In the genomic region with DNA sequence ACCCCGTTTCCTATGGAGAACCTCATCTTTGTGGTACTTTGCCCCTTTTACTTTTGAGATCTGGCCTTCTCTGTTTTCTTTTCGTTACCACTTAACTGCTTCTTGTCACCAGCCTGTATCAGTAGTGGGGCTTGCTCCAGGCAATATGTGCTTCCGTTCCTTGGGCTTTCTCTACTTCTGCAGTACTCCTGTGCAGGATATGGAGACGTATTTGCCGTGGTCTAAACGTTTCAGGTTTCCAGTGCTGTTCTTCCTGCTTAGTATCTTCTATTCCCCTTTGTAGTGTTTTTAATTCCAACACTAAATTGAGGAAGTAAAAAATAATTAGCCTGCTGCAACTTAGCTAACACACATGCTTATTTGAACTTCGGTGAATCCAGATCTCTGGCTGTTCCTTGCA, we compare ENCODE assay signal across 29 mouse cellular contexts. TPM values are rescaled to one million over a fixed set of nuclear protein-coding genes. Genes with fewer than 3 reads are reported as not detected.
A peak's percentile ranks its signal among the peaks of the same experiment; 100 is the strongest.
DNase-seq lines count a peak whose midpoint lies in the region; ATAC-seq lines count a peak whose summit lies in the region.
"Had no signal": no experiment of that assay in that cellular context is flagged by ENCODE, and none has a peak within 500 bp of the region (broad histone marks: within the 10 kb centered on the region; RNA-seq: fewer than 3 reads in every experiment).

No protein-coding gene starts in this region.

- H3K27ac ChIP-seq in heart, embryonic 10.5 days = peak overlapping the region; percentile 36; the same call in 1 of the 2 replicates
- H3K27ac ChIP-seq in heart, embryonic 16.5 days (ENCODE audit: low read length) = peak overlapping the region; percentile 40
- H3K27ac ChIP-seq in macrophage = peak overlapping the region; percentile 81
- H3K27ac ChIP-seq: gastrocnemius, adult 2 months; hindbrain, embryonic 10.5 days; hindbrain, embryonic 15.5 days; limb, embryonic 12.5 days; liver, embryonic 15.5 days; midbrain, embryonic 13.5 days; neural tube, embryonic 13.5 days had no signal

- H3K9me3 ChIP-seq in heart, embryonic 10.5 days = no peaks in the 10 kb centered on the region
- no peaks in the 10 kb centered on the region for H3K9me3 ChIP-seq in heart, embryonic 16.5 days (replicated peaks; ENCODE audit: control insufficient read depth, low read length)
- H3K9me3 ChIP-seq: G1E; hindbrain, embryonic 10.5 days; hindbrain, embryonic 15.5 days; limb, embryonic 12.5 days; liver, embryonic 15.5 days; midbrain, embryonic 13.5 days; neural tube, embryonic 13.5 days had no signal

- H3K79me2 ChIP-seq in macrophage (ENCODE audit: inconsistent target) = peaks cover 100% of the 10 kb centered on the region

- ATAC-seq in heart, embryonic 16.5 days (replicated peaks; ENCODE audit: extremely low read depth, insufficient read depth, low FRiP score) = no peak
- ATAC-seq: forebrain, embryonic 16.5 days; inflammation-experienced regulatory T-cells, adult 6 months; midbrain, embryonic 13.5 days had no signal

- H3K36me3 ChIP-seq in heart, embryonic 10.5 days = no peaks in the 10 kb centered on the region
- H3K36me3 ChIP-seq in heart, embryonic 16.5 days (ENCODE audit: control insufficient read depth, insufficient read depth) = no peaks in the 10 kb centered on the region
- no peaks in the 10 kb centered on the region; the same call in 1 of the 2 replicates for H3K36me3 ChIP-seq in macrophage (ENCODE audit: inconsistent target)
- H3K36me3 ChIP-seq: G1E; hindbrain, embryonic 10.5 days; hindbrain, embryonic 15.5 days; limb, embryonic 12.5 days; liver, embryonic 15.5 days; midbrain, embryonic 13.5 days; neural tube, embryonic 13.5 days had no signal

- H3K4me2 ChIP-seq in heart, embryonic 16.5 days (ENCODE audit: low read depth, low read length) = no peak overlapping the region
- H3K4me2 ChIP-seq: hindbrain, embryonic 15.5 days; limb, embryonic 12.5 days; liver, embryonic 15.5 days; lung, embryonic 14.5 days; midbrain, embryonic 13.5 days; neural tube, embryonic 13.5 days had no signal

- intact Hi-C loops in heart, postnatal 25 days (cut with DNase I) = no loop called here

- no peaks in the 10 kb centered on the region for H3K27me3 ChIP-seq in heart, embryonic 10.5 days (ENCODE audit: insufficient read depth, poor library complexity, severe bottlenecking)
- no peaks in the 10 kb centered on the region for H3K27me3 ChIP-seq in heart, embryonic 16.5 days (ENCODE audit: control insufficient read depth, insufficient read depth, low read length)
- H3K27me3 ChIP-seq: hindbrain, embryonic 15.5 days; limb, embryonic 12.5 days; liver, embryonic 15.5 days; midbrain, embryonic 13.5 days; neural tube, embryonic 13.5 days had no signal

- no peak overlapping the region for H3K4me3 ChIP-seq in heart, embryonic 10.5 days
- H3K4me3 ChIP-seq in heart, embryonic 16.5 days (ENCODE audit: low read length) = no peak overlapping the region
- no peak overlapping the region for H3K4me3 ChIP-seq in macrophage (ENCODE audit: inconsistent target)
- H3K4me3 ChIP-seq: erythroblast, embryonic 14.5 days; gastrocnemius, adult 2 months; hindbrain, embryonic 10.5 days; hindbrain, embryonic 15.5 days; limb, embryonic 12.5 days; liver, embryonic 15.5 days; midbrain, embryonic 13.5 days; neural tube, embryonic 13.5 days had no signal

- H3K4me1 ChIP-seq in heart, embryonic 10.5 days = peaks cover 13% of the 10 kb centered on the region
- 0 out of 2 replicates have a peak, but pooled peaks cover 2% of the 10 kb centered on the region for H3K4me1 ChIP-seq in heart, embryonic 16.5 days (ENCODE audit: control insufficient read depth, insufficient read depth, low read length)
- H3K4me1 ChIP-seq: hindbrain, embryonic 15.5 days; limb, embryonic 12.5 days; liver, embryonic 15.5 days; midbrain, embryonic 13.5 days; neural tube, embryonic 13.5 days had no signal

- 49% methylated on average over 7 of the region's 7 CpGs for WGBS in heart, embryonic 10.5 days
- 52% methylated on average over 7 of the region's 7 CpGs for WGBS in heart, embryonic 16.5 days
- WGBS in macrophage (ENCODE audit: missing documents) = 9% methylated on average over 7 of the region's 7 CpGs

- no peak overlapping the region for H3K9ac ChIP-seq in heart, embryonic 16.5 days (ENCODE audit: low read length)
- H3K9ac ChIP-seq: hindbrain, embryonic 15.5 days; limb, embryonic 12.5 days; liver, embryonic 15.5 days; lung, embryonic 14.5 days; midbrain, embryonic 13.5 days; neural tube, embryonic 13.5 days had no signal

- DNase-seq in heart, embryonic 10.5 days (ENCODE audit: low spot score) = no peak
- no peak for DNase-seq in heart, adult 9 months (ENCODE audit: low spot score in 2 of 2)
- no peak for DNase-seq in heart, postnatal 25 days (ENCODE audit: low spot score)
- no peak for DNase-seq in adrenal gland, postnatal 4 days (ENCODE audit: low spot score in 2 of 2)
- DNase-seq in ovary, postnatal 10 days (ENCODE audit: low spot score) = no peak
- DNase-seq: adrenal gland, adult 8-10 months; cerebellum, adult 11-12 months; cerebellum, adult 9-11 months; gastrocnemius, adult 2 months; gastrocnemius, postnatal 36 days; kidney, adult 11 months; kidney, postnatal 14 days; layer of hippocampus, adult 9-11 months; lung, embryonic 14.5 days; right cerebral cortex, postnatal 25 days; thymus, adult 2 months; thymus, postnatal 36 days had no signal

RNA-seq across cellular contexts. Expression of gene Mdfic, which starts 43.6 kb away (rescaled TPM):
- 4.9 and 6.3 TPM in 2 replicates for polyA plus RNA-seq in heart, embryonic 10.5 days (2016; fragmentation: Nextera tagmentation; extraction: Ambion mirVana)
- 3.9 and 4.0 TPM in 2 replicates for polyA plus RNA-seq in heart, embryonic 16.5 days (2015; fragmentation: Nextera tagmentation; extraction: Ambion mirVana)
- total RNA-seq in heart, postnatal 25 days (2021) = 10 to 100 TPM; 16.9 to 17.3 TPM
- 1,000 to 10,000 TPM in 3 of 26 experiments, 100 to 1,000 TPM in 23; 207 to 1,244 (median 399) TPM for total RNA-seq in macrophage (2018; cell fraction: chromatin; rRNA removed)
- 100 to 1,000 TPM; 164 to 281 (median 201) TPM for total RNA-seq in macrophage (2018; cell fraction: cytosol; rRNA removed)
- total RNA-seq in macrophage (2018; cell fraction: nucleus; rRNA removed) = 100 to 1,000 TPM; 193 to 717 (median 422) TPM
- polyA plus RNA-seq in macrophage (2018) = 136 to 190 TPM (median 180 TPM) in 3 replicates
- total RNA-seq in adrenal gland, postnatal 4 days (2021) = 10 to 100 TPM; 51.5 to 56.2 TPM
- polyA plus RNA-seq: G1E had no signal

Comparison
In these comparisons a context has a peak if more than half of its experiments do, and no peak if none do; other contexts are left out.
1. RNA of gene Mdfic, which starts 43.6 kb away (polyA plus RNA-seq): 136 to 190 TPM in macrophage; 4.9 to 6.3 TPM in heart, embryonic 10.5 days and 3.9 to 4.0 TPM in heart, embryonic 16.5 days; every median in the first group is over 10 times any median in the second.
2. Peak in every context shown above with its lines, with median percentiles within 50 percentile points of each other: H3K27ac ChIP-seq.